Mouse (Mus musculus): ENCODE results near the gene Zfp128.
"Not testable (repeated sequence)": the region's sequence is repeated elsewhere in the genome, so short reads cannot be mapped to it uniquely, and the experiment has no call there.

The Zfp128 gene

GRCm38 (mm10) chr7:12880911-12881660, at the start of gene Zfp128:
TSS of gene Zfp128 (plus strand) at chr7:12881177.
- DNase-seq = peak; percentile 97

- DNase-seq = peak; percentile 93 to 95
These were observed 46.5 kb upstream of the Zfp128 start, which contains the start of gene Zfp110 for GRCm38 (mm10) chr7:12834162-12835120. TSS of gene Zfp110 (plus strand) at chr7:12834761.

- DNase-seq = peak in 1 of 2 experiments; percentile 41
These were observed 45.7 kb upstream of the Zfp128 start for GRCm38 (mm10) chr7:12835193-12835671.

GRCm38 (mm10) chr7:12835779-12836178, 45.2 kb upstream of the Zfp128 start:
- DNase-seq = no peak

- peak; percentile 29 to 49 for DNase-seq
These were observed 6.7 kb upstream of the Zfp128 start for GRCm38 (mm10) chr7:12874301-12874700.

- DNase-seq = no peak
These were observed 941 bp upstream of the Zfp128 start for GRCm38 (mm10) chr7:12880036-12880435.

GRCm38 (mm10) chr7:12880497-12880896, 480 bp upstream of the Zfp128 start:
- not testable (repeated sequence) for DNase-seq

GRCm38 (mm10) chr7:12886563-12887266, 5.7 kb downstream of the Zfp128 start:
- no peak for DNase-seq

- no peak for DNase-seq
These were observed 6.6 kb downstream of the Zfp128 start for GRCm38 (mm10) chr7:12887585-12887984.

GRCm38 (mm10) chr7:12890928-12891327, 10.0 kb downstream of the Zfp128 start:
- no peak for DNase-seq

- no peak for DNase-seq
These were observed 10.4 kb downstream of the Zfp128 start for GRCm38 (mm10) chr7:12891334-12891733.

GRCm38 (mm10) chr7:12897655-12898410, 16.9 kb downstream of the Zfp128 start, which contains the start of gene Zscan22:
TSS of gene Zscan22 (plus strand) at chr7:12897815.
- peak; percentile 94 to 97 for DNase-seq

GRCm38 (mm10) chr7:12901517-12901916, 20.5 kb downstream of the Zfp128 start:
- DNase-seq = no peak

GRCm38 (mm10) chr7:12903623-12904022, 22.6 kb downstream of the Zfp128 start:
- peak in 1 of 2 experiments; percentile 6 for DNase-seq

- no peak for DNase-seq
These were observed 24.2 kb downstream of the Zfp128 start for GRCm38 (mm10) chr7:12905146-12905545.

- peak; percentile 79 to 90 for DNase-seq
These were observed 28.6 kb downstream of the Zfp128 start for GRCm38 (mm10) chr7:12909498-12909962.

- peak; percentile 60 to 75 for DNase-seq
These were observed 29.2 kb downstream of the Zfp128 start for GRCm38 (mm10) chr7:12910181-12910668.

GRCm38 (mm10) chr7:12913556-12913955, 32.6 kb downstream of the Zfp128 start:
- DNase-seq = peak; percentile 19

- DNase-seq = not testable (repeated sequence)
These were observed 39.5 kb downstream of the Zfp128 start for GRCm38 (mm10) chr7:12920495-12920894.

GRCm38 (mm10) chr7:12921318-12921704, 40.3 kb downstream of the Zfp128 start:
- peak in 1 of 2 experiments; percentile 6 for DNase-seq
